ENCODE assay signal across 20 mouse cellular contexts in genomic region chr12:99833476-99833875, GRCm38 (mm10). TPM values are rescaled to one million over a fixed set of nuclear protein-coding genes. Genes with fewer than 3 reads are reported as not detected.
A peak's percentile ranks its signal among the peaks of the same experiment; 100 is the strongest.
DNase-seq lines count a peak whose midpoint lies in the region; ATAC-seq and TF ChIP-seq lines count a peak whose summit lies in the region.
"Had no signal": no experiment of that assay in that cellular context is flagged by ENCODE, and none has a peak within 500 bp of the region (broad histone marks: within the 10 kb centered on the region; RNA-seq: fewer than 3 reads in every experiment).

No protein-coding gene starts in this region.

- no peak overlapping the region for H3K27ac ChIP-seq in gastrocnemius, adult 2 months
- H3K27ac ChIP-seq in lung, embryonic 14.5 days (ENCODE audit: low read depth), result no peak overlapping the region
- H3K27ac ChIP-seq: forebrain, embryonic 12.5 days; hindbrain, embryonic 15.5 days had no signal

- no peaks in the 10 kb centered on the region for H3K4me1 ChIP-seq in lung, embryonic 14.5 days (ENCODE audit: insufficient read depth)
- H3K4me1 ChIP-seq in E14TG2a.4 (replicated peaks; ENCODE audit: low read depth, low read length), result no peaks in the 10 kb centered on the region

- no peaks in the 10 kb centered on the region for H3K27me3 ChIP-seq in lung, embryonic 14.5 days (ENCODE audit: insufficient read depth, low read length)
- no peaks in the 10 kb centered on the region for H3K27me3 ChIP-seq in E14TG2a.4 (ENCODE audit: insufficient read depth, low read length)
- H3K27me3 ChIP-seq: forebrain, embryonic 12.5 days; hindbrain, embryonic 15.5 days had no signal

- DNase-seq in gastrocnemius, adult 2 months, result no peak
- no peak for DNase-seq in gastrocnemius, postnatal 25 days
- DNase-seq in lung, embryonic 14.5 days, result peak; percentile 14
- no peak for DNase-seq in lung, postnatal 10 days
- peak; percentile 29 for DNase-seq in induced T-regulatory cell, adult 2 months (ENCODE audit: low read depth)
- no peak for DNase-seq in urinary bladder, postnatal 10 days (ENCODE audit: low spot score)
- DNase-seq in layer of hippocampus, postnatal 36 days, result no peak
- DNase-seq: cerebellum, postnatal 14 days; gastrocnemius, postnatal 14 days; kidney, adult 2 months; kidney, postnatal 36 days; left cerebral cortex, postnatal 4 days; lung, adult 18-20 months; midbrain, embryonic 14.5 days; right cerebral cortex, postnatal 14 days; thymus, postnatal 36 days had no signal

- intact Hi-C loops in gastrocnemius, adult 2 months (cut with DNase I), result loop anchor here (10.0 kb wide), 4 partner anchors 109 to 619 kb away; partner anchors contain the start of gene Foxn3

- no peak overlapping the region for H3K4me2 ChIP-seq in lung, embryonic 14.5 days
- H3K4me2 ChIP-seq: forebrain, embryonic 12.5 days; heart, embryonic 11.5 days; hindbrain, embryonic 15.5 days had no signal

- ATAC-seq in lung, embryonic 14.5 days (ENCODE audit: insufficient read depth), result no peak

- H3K36me3 ChIP-seq in lung, embryonic 14.5 days (ENCODE audit: insufficient read depth), result no peaks in the 10 kb centered on the region
- H3K36me3 ChIP-seq in E14TG2a.4 (ENCODE audit: insufficient read depth, low read length), result no peaks in the 10 kb centered on the region
- H3K36me3 ChIP-seq: hindbrain, embryonic 15.5 days had no signal

- no peak overlapping the region for H3K4me3 ChIP-seq in gastrocnemius, adult 2 months
- H3K4me3 ChIP-seq in lung, embryonic 14.5 days (ENCODE audit: low read depth, low read length), result no peak overlapping the region
- no peak overlapping the region for H3K4me3 ChIP-seq in E14TG2a.4 (replicated peaks; ENCODE audit: low read length)
- H3K4me3 ChIP-seq: forebrain, embryonic 12.5 days; hindbrain, embryonic 15.5 days had no signal

- H3K9ac ChIP-seq in lung, embryonic 14.5 days, result no peak overlapping the region
- H3K9ac ChIP-seq: forebrain, embryonic 12.5 days; hindbrain, embryonic 15.5 days had no signal

- WGBS in lung, embryonic 14.5 days, result 90% methylated on average over 1 of the region's 1 CpGs

- no peaks in the 10 kb centered on the region for H3K9me3 ChIP-seq in lung, embryonic 14.5 days (ENCODE audit: low read depth, low read length)
- no peaks in the 10 kb centered on the region for H3K9me3 ChIP-seq in E14TG2a.4 (ENCODE audit: low read length)
- H3K9me3 ChIP-seq: hindbrain, embryonic 15.5 days had no signal

- TF ChIP-seq CTCF in gastrocnemius, adult 2 months (IDR thresholded peaks at IDR 0.05), result peak; percentile 44
- TF ChIP-seq CTCF in lung, embryonic 14.5 days (IDR thresholded peaks at IDR 0.05; ENCODE audit: low read depth), result peak; percentile 15; the same call in 1 of the 2 replicates
- TF ChIP-seq CTCF in E14TG2a.4 (conservative IDR thresholded peaks at IDR 0.05; ENCODE audit: low read length), result peak; percentile 30

RNA-seq across cellular contexts. Expression of gene Efcab11, which starts 50.8 kb away (rescaled TPM):
- not detected for total RNA-seq in gastrocnemius, adult 2 months (2021)
- total RNA-seq in gastrocnemius, postnatal 25 days (2021), result not detected
- 22.1 and 22.8 TPM in 2 replicates for polyA plus RNA-seq in lung, embryonic 14.5 days (2014; fragmentation: Nextera tagmentation; extraction: Ambion mirVana)
- total RNA-seq in layer of hippocampus, postnatal 36 days (2021), result under 1 TPM; 0.17 to 0.86 TPM

RNA-seq across cellular contexts. Expression of gene Tdp1, which starts 50.8 kb away (rescaled TPM):
- 1 to 10 TPM; 3.6 to 6.6 TPM for total RNA-seq in gastrocnemius, adult 2 months (2021)
- total RNA-seq in gastrocnemius, postnatal 25 days (2021), result 1 to 10 TPM; 4.0 to 5.2 TPM
- polyA plus RNA-seq in lung, embryonic 14.5 days (2014; fragmentation: Nextera tagmentation; extraction: Ambion mirVana), result 74.8 and 82.9 TPM in 2 replicates
- total RNA-seq in layer of hippocampus, postnatal 36 days (2021), result 10 to 100 TPM; 26.3 to 31.8 TPM

Comparison
In these comparisons a context has a peak if more than half of its experiments do, and no peak if none do; other contexts are left out.
1. DNase-seq: peak in lung, embryonic 14.5 days (single experiment) and induced T-regulatory cell, adult 2 months (single experiment); none in gastrocnemius, adult 2 months (single experiment), gastrocnemius, postnatal 25 days (single experiment), lung, postnatal 10 days (single experiment), urinary bladder, postnatal 10 days (single experiment) and layer of hippocampus, postnatal 36 days (0 of 2).
2. Peak in every context shown above with its lines, with median percentiles within 50 percentile points of each other: CTCF ChIP-seq.